Mouse (Mus musculus) lung, postnatal 10 days (tissue): ENCODE measurements at regions not wholly inside any gene's neighbourhood (a gene's known extent, or its start where the extent isn't known, plus 50 kb on each side); places are given as distances from the start of the nearest gene placed in this dataset.

ENCODE experiments used
- DNase-seq: peaks from one replicate; pipeline ENCODE4 v3.0.0; 2021

DNA sequence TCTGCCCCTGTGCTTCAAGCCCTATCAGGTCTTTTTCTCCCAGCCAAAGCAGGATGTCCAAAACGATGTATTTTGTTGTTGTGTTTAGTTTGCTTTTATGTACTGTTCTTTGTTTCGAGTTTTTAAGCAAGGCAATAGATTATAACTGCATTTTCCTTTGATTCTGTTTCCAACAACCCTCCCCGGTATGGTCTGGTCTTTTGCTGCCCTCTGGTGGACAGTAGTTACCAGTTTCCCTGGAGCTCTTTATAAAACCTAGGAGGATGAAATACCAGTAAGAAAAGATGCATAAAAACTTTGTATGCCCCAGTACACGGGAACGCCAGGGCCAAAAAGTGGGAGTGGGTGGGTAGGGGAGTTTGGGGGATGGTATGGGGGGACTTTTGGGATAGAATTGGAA lies 73.9 kb upstream of the Itm2a start:
- DNase-seq = peak; percentile 27

GRCm38 (mm10) chrX:107469242-107469641 lies 66.1 kb upstream of the Itm2a start:
- no peak for DNase-seq
